Mouse (Mus musculus): ENCODE measurements at regions not wholly inside any gene's neighbourhood (a gene's known extent, or its start where the extent isn't known, plus 50 kb on each side); places are given as distances from the start of the nearest gene placed in this dataset.

DNA sequence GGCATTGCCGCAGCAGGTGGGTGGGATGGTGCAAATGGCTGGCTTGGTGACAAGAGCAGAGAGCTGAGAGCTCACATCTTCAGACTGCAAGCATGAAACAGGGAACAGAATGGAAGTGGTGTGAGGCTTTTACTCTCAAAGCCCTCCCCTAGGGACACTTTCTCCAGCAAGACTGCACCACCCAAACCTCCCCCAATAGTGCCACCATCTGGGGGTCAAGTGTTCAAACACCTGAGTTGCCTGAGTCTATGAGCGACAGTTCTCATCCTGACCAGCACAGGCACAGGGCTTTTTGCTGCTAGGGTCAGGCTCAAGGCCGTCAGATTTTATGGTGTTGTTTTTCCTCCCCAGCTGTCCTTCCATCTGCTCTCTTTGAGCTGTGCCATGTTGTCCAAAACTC lies 337.9 kb upstream of the Eif4g2 start:
- in situ Hi-C loops (cut with MboI; ENCODE audit: unreplicated experiment in 2 of 2), result no loop called here

DNA sequence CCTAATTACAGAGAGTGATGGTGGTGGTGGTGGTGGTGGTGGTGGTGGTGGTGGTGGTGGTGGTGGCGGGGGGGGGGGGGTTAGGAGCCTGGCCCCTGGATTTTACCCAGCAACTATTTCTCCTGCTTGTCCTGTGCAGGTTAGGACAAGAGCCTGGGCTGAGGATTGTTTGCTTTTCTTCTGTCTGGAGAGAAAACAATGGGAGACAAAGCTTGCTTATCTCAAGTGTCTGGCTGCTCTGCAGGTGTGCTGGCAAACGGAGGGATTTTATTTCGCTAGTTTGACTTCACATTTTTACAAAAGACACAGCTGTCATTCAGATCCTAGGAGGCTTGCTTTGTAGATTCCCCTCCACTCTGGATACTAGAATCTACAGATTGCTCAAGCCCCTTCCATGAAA lies 334.9 kb upstream of the Eif4g2 start:
- in situ Hi-C loops (cut with MboI; ENCODE audit: unreplicated experiment in 2 of 2), result no loop called here

DNA sequence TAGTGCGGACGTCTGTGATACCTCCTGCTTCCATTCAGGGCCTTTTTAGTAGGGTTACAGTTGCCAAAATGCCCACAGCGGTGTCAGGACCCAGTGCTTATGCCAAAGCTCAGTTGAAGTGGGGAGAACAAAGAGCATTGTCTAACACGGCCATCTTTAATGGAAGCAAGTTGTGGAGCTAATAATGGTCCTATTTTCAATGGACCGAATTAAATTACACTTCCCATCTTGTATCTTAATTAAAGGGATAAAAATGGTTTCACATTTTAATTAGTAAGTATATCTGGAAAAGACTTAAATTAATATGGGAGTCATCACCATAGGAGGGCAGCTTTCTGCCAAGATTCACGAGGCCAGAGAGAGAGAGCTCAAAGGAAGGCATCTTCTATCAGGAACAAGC lies 333.2 kb upstream of the Eif4g2 start:
- in situ Hi-C loops (cut with MboI; ENCODE audit: unreplicated experiment in 2 of 2), result no loop called here

DNA sequence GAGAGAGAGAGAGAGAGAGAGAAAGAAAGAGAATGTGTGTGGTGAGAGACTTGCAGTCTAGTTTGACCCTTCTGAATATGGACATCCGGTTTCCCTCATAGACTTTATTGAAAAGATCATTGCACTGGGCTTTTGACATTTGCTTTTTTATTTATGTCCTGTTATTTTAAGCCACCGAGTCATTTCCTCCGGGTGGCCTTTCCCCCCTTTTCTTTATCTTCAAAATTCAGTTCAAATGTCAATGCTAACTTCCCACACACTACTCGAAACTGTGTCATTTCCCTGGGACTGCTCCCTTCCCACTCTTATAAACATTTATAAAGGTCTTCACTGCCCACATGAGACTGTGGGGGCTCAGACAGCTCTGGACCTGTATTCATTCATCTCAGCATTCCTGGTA lies 330.9 kb upstream of the Eif4g2 start:
- in situ Hi-C loops (cut with MboI; ENCODE audit: unreplicated experiment in 2 of 2), result no loop called here

DNA sequence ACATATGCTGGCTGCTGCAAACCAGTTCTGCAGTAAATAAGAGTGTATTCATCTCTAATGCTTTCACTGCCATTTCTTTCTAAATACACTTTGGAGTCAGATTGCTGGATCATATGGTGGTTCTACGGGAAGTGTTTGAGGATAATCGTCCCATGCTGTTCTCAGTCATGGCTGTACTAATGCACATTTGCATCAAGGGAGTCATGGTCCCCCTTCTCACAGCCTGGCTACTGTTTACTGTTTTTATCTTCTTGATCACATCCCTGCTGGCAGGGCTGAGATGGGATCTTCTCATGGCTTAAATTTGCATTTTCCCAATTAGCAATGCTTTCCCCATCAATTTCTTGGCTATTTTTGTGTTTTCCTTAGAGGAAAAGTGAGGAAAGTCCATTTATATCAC lies 330.1 kb upstream of the Eif4g2 start:
- in situ Hi-C loops (cut with MboI; ENCODE audit: unreplicated experiment in 2 of 2), result no loop called here

DNA sequence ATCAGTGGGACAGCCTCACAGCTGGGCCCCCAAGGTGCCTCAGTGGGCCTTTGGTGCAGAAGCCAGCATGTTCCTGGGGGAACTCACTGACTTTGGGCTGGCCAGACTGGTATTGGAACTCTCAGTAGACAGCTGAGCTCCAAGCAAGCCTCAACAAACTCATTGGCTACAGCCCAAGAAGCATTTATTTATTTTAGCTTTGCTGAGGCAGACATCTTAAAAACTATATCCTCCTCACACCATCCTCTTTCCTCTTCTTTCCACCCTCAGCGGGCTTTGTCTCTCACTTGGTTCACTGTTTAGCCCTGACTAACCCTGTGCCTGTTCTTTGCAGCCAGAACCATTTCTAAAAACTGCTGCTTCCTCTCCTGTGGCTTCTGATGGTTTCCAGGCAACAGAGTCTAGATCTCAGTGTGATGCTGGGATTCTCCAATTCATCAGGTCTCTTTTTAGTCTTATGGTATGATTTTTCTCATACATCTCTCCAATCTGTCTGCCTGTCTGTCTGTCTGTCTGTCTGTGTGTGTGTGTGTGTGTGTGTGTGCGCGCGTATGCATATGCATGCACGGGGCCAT lies 328.6 kb upstream of the Eif4g2 start:
- in situ Hi-C loops (cut with MboI; ENCODE audit: unreplicated experiment in 2 of 2), result no loop called here

DNA sequence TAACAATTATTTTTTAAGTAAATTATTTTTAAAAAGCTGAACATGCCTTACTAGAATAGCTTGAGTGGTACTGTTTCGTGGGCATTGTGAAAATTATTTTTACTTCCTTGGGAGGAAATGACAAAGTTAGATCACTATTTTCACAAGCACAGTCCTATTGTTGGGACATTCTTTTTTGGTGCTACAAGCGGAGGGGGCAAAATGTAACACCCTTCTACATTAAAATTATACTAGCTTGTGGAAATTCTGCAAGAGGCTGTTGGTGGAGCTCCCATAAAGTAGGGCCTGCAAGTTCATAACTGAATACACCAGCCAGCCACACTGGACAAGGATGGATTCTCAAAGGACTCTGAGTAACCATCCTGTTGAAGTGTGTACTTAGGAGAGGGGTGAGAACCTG lies 313.1 kb upstream of the Eif4g2 start:
- in situ Hi-C loops (cut with MboI; ENCODE audit: unreplicated experiment in 2 of 2), result no loop called here

DNA sequence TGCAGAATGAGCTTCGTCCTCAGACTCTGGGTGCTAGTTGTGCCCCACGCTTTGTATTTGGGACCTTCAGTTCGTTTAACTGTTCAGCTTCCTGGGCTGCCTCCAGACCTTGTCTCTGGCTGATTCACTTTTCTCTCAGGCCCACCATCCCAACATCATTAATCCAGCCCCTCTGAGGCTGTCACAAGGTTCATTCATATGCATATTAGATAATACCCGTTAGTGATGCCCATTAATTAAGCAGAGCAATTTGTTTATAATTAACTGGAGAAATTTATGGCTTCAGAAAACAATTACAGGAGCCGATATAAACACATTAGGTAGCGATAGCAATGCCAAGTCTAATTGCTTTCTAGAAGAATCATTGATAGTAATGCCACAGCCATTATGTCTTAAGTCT lies 312.3 kb upstream of the Eif4g2 start:
- in situ Hi-C loops (cut with MboI; ENCODE audit: unreplicated experiment in 2 of 2), result no loop called here

DNA sequence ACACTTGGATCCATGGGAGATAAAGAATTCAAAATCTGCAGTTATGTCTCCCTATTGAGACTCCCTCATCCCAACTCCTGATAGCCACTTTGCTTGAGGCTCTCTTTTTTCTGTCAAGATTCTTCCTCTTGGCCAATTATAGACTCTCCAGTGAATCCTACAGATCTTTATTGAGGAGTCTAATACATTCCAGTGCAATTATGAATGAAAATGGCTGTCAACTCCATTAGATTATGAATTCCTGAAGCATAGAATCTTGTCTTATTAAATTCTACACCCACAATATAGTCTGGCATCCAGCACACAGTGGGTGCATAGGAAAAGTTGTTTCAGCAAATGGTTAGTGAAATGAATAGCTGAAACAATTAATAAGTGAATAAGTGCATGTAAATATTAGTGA lies 311.0 kb upstream of the Eif4g2 start:
- in situ Hi-C loops (cut with MboI; ENCODE audit: unreplicated experiment in 2 of 2), result no loop called here

DNA sequence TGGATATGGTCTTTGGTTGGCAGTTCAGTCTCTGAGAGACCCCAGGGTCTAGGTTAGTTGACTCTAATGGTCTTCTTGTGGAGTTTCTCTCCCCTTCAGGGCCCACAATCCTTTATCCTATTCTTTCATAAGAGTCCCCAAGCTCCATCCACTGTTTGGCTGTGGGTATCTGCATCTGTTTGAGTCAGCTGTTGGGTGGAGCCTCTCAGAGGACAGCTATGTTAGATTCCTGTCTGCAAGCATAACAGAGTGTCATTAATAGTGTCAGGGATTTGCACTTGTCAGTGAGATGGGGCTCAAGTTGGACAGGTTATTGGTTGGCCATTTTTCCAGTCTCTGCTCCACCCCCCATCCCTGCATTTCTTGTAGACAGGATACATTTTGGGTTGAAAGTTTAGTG lies 306.9 kb upstream of the Eif4g2 start:
- in situ Hi-C loops (cut with MboI; ENCODE audit: unreplicated experiment in 2 of 2), result no loop called here

DNA sequence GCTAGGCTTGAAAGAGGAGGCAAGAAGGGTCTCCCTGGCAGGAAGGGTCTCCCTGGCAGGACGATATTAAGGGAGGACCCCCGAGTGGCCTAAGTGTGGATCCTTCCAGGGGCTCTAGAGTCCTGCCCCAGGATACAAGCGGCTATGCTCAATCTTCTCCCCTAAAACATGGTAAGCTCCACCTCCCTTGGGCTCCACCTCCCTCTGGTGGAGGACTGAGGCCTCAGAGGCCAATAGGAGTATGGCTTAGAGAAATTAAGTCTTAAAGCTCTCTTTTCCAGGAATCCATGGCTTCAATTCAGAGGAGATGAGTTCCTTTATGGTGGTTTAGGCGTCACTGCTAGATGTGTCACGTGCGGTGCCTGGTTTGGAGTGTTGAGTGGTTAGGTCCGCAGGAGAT lies 291.7 kb upstream of the Eif4g2 start:
- in situ Hi-C loops (cut with MboI; ENCODE audit: unreplicated experiment in 2 of 2), result no loop called here

DNA sequence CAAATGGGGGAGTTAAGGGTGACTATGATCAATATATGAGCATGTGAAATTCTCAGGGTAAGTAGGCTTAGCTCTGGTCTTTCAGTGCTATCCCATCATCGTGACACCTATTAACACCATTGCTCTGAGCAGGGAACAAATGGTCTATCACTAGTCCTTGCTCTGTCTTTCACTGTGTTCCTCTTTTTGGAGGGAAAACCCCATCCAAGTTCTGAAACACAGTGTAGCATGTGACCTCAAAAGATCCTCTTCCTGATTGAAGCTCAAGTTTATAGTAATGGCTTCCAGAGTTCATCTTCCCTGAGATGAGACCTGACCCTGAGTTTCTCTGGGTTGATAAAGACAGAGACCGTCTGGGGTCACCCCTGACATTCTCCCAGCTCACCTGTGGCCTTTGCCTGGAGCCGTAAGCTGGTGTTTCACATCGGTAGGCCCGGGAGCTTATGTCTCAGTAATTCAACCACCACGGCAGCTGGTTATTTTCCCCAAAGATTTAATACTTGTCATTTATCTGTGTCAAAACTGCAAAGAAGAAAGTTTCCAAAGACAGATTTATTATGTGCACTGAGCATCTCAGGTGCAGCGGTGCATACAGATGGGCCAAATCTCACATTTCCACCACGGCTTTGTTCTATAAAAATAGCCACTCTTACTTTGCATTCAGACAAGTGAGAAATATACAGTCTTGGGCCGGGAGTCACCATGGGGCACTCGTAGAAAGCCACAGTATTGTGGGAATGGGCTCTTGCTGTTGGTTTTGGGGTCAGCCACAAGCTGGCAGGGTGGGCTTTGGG lies 290.7 kb upstream of the Eif4g2 start:
- in situ Hi-C loops (cut with MboI; ENCODE audit: unreplicated experiment in 2 of 2), result no loop called here

DNA sequence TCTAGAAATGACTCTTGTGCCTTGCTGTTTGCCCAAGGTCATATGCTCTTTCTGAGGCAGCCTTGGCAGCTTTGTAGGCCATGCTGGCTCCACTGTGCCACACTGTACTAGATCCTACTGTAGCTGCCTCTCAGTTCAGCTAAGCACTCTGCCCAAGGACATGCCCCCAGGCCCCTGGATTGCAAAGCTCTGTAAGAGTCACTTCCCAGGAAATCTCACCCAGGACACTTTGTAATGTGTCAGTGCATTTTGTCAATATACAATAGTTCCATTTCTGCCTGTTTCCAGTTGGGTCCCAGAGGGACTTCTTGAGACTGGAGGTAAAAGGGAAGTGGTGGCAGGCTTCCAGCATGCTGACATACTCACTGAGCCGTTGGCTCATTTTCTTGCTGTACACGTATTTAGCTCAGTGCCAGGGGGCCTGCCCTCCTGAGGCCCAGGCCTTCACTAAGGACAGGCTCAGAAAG lies 287.6 kb upstream of the Eif4g2 start:
- in situ Hi-C loops (cut with MboI; ENCODE audit: unreplicated experiment in 2 of 2), result no loop called here

DNA sequence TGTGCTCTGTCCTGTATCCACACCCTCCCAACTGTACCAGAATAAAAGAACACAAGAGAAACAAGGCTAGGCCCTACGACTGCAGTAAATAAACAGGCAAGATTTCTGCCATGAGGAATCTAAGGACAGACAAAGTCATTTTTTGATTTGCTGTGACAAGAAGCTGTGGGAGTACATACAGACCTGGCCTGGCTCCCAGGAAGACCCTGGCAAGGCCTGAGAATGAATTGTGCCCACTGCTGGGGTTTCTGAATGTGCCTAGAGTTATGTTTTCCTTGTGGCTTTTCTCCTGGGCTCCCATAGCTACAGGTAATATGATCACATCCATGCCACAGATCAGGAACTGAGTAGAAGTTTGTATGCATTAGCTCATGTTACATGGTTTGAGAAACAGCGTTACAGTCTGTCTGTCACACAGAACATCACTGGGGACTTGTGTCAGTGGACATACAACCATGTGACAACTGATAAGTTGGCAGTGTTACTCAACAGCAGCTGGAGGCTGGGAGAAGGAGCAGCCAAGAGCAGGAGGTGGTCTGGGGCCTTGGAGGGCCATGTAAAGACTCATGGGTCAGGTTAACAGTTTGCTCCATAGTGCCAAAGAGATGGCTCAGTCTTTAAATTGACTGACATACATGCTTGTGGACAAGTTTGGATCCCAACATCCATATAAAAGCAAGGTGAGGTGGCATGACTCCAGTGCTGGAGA lies 285.6 kb upstream of the Eif4g2 start:
- in situ Hi-C loops (cut with MboI; ENCODE audit: unreplicated experiment in 2 of 2), result no loop called here

DNA sequence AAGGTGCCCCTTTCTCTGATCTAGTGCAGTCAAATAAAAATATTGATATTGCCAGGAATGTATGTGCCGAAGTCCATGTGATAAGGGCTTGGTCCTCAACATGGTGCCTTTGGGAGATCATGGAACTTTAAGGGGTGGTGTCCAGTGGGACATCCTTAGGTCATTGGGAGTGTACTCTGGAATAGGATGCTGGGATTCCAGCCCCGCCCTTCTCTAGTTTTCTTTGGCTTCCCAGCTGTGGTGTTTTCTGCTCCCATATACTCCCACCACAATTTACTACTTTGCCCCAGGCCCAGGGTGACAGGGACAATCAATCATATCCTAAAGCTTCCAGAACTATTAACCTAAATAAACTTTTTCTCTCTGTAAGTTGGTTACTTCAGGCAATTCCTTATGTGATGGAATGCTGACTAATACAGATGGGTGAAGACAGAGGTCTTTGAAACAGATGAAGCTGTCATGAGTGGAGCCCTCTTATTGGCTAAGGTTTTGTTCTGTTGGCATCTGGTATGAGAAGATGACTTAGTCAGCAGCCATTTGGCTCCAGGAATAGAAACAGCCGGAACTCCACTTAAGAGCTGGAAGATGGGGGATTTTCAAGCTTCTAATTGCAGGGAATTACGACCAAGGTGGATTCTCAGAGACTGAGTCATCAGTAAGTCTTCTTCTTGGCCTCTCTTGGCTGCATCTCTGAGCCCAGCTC lies 284.3 kb upstream of the Eif4g2 start:
- in situ Hi-C loops (cut with MboI; ENCODE audit: unreplicated experiment in 2 of 2), result no loop called here

DNA sequence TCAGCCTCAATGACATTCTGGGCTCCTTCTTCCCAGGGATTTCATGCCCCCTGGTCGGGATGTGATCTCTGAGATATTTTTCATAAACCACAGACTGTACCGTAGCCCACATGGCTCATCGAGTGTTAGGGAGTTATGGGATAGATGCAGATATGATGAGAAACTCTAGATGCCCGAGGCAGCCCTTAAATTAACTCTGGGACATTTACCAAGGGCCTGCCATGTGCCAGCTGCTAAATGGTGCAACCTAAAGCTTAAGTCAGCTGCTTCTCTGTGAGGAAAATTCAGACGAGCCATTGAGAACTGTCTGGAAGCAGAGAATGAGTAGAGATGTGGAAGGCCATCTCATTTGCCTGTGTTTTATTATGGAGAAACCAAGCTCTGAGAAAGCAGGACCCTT lies 282.6 kb upstream of the Eif4g2 start:
- in situ Hi-C loops (cut with MboI; ENCODE audit: unreplicated experiment in 2 of 2), result no loop called here

DNA sequence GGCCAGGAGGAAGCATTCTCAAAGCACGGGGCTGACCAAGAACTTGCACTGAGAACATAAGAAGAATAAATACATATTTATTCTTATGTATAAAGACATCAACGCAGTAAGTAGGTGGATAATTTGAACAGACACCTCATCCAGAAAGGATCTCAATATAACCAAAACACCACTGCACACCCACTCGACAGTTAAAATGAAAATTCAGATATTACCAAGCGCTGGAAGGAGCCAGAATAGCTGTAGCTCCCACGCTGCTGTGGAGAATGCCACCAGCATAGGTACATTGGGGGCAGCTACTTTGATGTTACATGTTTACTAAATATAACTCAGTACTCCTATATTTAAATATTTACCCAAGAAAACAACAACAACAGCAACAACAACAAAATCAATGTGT lies 280.4 kb upstream of the Eif4g2 start:
- in situ Hi-C loops (cut with MboI; ENCODE audit: unreplicated experiment in 2 of 2), result no loop called here

DNA sequence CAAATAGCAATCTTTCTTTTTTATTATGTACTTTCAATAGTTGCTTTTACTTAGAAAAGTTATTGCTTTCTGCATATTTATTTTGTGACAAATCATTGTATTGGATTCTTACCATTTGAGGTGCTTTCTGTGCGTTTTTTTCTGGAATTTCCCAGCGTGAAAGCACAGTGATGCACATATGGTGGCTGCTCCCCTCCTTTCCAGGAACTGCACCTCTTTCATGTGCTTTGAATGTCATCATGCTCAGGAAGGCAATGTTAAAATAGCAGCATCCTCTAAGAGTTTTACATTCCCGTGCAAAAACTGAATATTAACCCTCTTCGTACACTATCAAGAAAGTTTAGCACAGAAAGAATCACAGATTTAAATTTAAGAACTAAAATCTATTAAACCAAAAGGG lies 279.8 kb upstream of the Eif4g2 start:
- in situ Hi-C loops (cut with MboI; ENCODE audit: unreplicated experiment in 2 of 2), result no loop called here

DNA sequence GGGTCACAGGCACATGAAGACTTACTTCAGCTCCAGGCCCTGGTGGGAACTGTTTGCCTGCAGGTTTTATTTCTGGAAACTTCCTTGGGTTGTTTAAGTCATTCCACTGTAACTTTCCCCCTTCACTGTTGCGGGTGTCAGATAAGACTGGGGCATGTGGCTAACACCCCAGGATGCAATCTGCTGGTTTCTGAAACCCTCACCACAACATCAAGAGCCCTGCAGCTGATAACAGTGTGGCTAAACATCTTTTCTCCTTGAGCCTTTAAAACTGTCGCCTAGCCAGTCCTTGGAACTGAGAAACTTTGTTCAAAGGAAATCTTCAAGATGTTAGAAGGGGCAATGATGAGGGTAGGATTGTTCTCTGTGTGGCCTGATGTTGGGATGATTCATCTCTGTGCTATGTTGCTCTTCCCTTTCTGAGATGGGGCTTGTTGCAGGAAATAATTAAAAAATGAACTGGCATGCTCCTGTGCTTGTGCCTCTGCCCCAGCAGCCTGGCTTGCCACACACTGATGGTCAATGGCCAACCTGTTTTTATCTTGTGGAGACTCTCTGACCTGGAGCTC lies 272.3 kb upstream of the Eif4g2 start:
- in situ Hi-C loops (cut with MboI; ENCODE audit: unreplicated experiment in 2 of 2), result no loop called here

DNA sequence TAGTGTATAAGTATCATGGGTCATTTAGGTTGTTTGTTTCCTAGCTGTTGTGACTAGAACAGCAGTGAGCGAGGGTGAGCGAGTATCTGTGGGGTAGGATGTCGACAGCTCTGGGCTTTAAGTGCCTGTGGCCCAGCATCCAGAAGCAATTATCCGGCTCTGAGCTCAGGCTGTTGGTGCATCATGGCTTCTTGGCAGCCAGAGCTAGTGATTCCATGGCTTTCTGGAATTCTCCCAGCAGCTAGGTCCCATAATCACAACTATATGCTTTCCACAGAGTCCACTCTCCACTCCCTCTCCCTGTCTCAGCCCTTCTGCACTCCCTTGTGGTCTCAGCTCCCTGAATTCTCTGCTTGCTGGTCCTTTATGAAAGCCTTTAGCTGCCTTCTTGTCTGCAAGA lies 271.2 kb upstream of the Eif4g2 start:
- in situ Hi-C loops (cut with MboI; ENCODE audit: unreplicated experiment in 2 of 2), result no loop called here

DNA sequence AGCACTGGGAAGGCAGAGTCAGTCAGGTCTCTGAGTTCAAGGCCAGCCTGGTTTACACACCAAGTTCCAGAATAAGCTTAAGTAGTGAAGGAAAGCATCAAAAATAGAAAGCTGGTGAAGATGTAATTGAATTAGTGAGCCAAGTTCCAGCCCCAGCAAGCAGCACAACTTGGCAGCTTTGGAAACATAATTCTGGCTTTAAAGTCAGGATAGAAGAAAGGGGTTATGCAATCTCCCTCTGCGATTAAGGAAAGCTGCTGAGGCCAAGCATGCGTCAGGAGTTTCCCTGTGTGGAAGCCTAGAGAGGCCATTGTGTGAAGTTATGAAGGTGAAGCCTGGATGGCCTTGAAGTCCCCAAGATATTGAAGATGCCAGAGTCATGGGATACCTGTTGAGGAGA lies 269.3 kb upstream of the Eif4g2 start:
- in situ Hi-C loops (cut with MboI; ENCODE audit: unreplicated experiment in 2 of 2), result no loop called here
